Mouse (Mus musculus) cerebellum, adult 2 months (tissue): ENCODE data around the gene 5730522E02Rik.

Experiments
- CTCF ChIP-seq: fragments of 200-500 bp; IDR thresholded peaks from 2 replicates; pipeline ENCODE4 v1.5.1; 2011; ENCODE audit warnings: low read depth, mild to moderate bottlenecking, control low read depth, low read length, moderate library complexity, borderline replicate concordance; ENCODE audit not compliant: insufficient read depth
- POLR2A ChIP-seq: fragments of 200-500 bp; IDR thresholded peaks from 2 replicates; pipeline ENCODE4 v1.6.1; 2011; ENCODE audit warnings: low read length, control low read depth, borderline replicate concordance; ENCODE audit not compliant: insufficient read depth

GRCm38 (mm10) chr11:26209811-26210581 is 567 bp downstream of the 5730522E02Rik start:
- TF ChIP-seq POLR2A: no peak
- no peak for TF ChIP-seq CTCF
